Mouse (Mus musculus) T-helper 2 cell (primary cell): Measurements from ENCODE around the gene Gm15319.

Experiments
- in situ Hi-C: fragments of 300-600 bp; cut with MboI, MseI; formaldehyde crosslinking; loops from one replicate; pipeline ENCODE4 v1.15.1; 2025; ENCODE audit warnings: high pct_unique_total_duplicates

Gm15319 gene

GRCm38 (mm10) chr8:20297939-20298505, 65.0 kb downstream of the Gm15319 start:
- in situ Hi-C loops: loop anchor here (5.0 to 25.0 kb wide), 2 partner anchors 176 to 1686 kb away; no protein-coding TSS in a partner anchor

GRCm38 (mm10) chr8:20296803-20297702, 66.0 kb downstream of the Gm15319 start:
- in situ Hi-C loops: loop anchor here (5.0 to 25.0 kb wide), 2 partner anchors 175 to 1685 kb away; no protein-coding TSS in a partner anchor

DNA sequence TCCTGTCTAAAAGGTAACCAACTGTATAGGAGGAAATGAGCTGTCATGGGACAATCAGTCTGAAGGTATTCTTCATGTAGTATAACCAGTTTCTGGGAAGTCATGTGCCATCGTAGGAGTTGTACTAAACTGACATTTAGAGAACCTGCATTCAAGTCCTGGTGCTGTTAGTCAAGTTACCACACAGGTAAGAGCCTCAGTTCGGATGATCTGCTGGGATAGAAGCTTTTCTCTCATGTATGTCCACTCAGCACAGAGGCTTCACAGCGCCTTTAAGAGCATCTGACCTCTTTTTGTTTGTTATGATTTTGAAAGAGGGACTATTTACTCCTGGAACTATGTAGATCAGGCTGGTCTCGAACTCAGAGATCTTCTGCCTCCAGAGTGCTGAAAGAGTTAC, 67.1 kb downstream of the Gm15319 start:
- in situ Hi-C loops: loop anchor here (5.0 to 25.0 kb wide), 2 partner anchors 174 to 1684 kb away; no protein-coding TSS in a partner anchor

- in situ Hi-C loops: loop anchor here (5.0 to 25.0 kb wide), 2 partner anchors 173 to 1683 kb away; no protein-coding TSS in a partner anchor
Observed at GRCm38 (mm10) chr8:20294826-20295225, 68.2 kb downstream of the Gm15319 start.

GRCm38 (mm10) chr8:20293966-20294365, 69.0 kb downstream of the Gm15319 start:
- in situ Hi-C loops: loop anchor here (25.0 kb wide), 1 partner anchor 1682 kb away; no protein-coding TSS in a partner anchor

GRCm38 (mm10) chr8:20290015-20290414, 73.0 kb downstream of the Gm15319 start:
- in situ Hi-C loops: loop anchor here (25.0 kb wide), 1 partner anchor 1678 kb away; no protein-coding TSS in a partner anchor

DNA sequence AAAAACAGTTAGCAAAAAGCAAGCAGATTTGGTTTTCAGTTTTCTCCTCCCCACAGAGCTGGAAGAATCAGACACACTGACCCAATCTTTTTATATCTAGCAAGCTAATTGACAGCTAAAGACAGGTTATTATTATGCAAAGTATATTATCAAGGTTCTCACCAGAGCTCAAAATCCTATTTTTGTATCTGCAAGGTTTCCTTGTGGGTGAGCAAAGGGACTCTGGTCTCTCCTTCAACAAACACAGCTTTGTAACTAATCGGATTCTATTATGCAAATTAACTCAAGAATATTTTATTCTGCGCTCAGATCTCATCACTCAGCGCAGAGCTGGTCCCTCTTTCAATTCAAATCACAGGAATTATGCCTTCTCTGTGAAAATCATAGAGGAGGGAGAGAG, 74.1 kb downstream of the Gm15319 start:
- in situ Hi-C loops: loop anchor here (10.0 to 25.0 kb wide), 2 partner anchors 604 to 1677 kb away; no protein-coding TSS in a partner anchor

DNA sequence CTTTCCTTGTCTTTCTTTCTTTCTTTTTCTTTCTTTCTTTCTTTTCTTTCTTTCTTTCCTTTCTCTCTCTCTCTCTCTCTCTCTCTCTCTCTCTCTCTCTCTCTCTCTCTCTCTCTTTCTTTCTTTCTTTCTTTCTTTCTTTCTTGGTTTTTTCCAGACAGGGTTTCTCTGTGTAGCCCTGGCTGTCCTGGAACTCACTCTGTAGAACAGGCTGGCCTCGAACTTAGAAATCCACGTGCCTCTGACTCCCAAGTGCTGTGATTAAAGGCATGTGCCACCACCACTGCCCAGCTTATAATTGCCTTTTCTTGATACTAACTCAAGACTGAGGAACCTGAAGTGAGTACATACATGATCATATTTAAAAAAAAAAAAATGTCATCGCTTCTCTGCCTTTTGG, 75.3 kb downstream of the Gm15319 start:
- in situ Hi-C loops: loop anchor here (10.0 to 25.0 kb wide), 2 partner anchors 603 to 1675 kb away; no protein-coding TSS in a partner anchor
